Mouse (Mus musculus) embryonic fibroblast, embryonic 13.5 days (primary cell): ENCODE results near the gene Adprhl1.
A peak's percentile ranks its signal among the peaks of the same experiment; 100 is the strongest.

Source experiments
- CTCF ChIP-seq: IDR thresholded peaks from 2 replicates; pipeline ENCODE4 v1.5.1; 2011; ENCODE audit warnings: mild to moderate bottlenecking, control low read depth, low read length, moderate library complexity, borderline replicate concordance; ENCODE audit not compliant: insufficient read depth
- POLR2A ChIP-seq: IDR thresholded peaks from 2 replicates; pipeline ENCODE4 v1.6.1; 2011; ENCODE audit warnings: low read depth, mild to moderate bottlenecking, control low read depth, low read length, moderate library complexity

GRCm38 (mm10) chr8:13287692-13288623 is 34.0 kb upstream of the Adprhl1 start, which contains the start of the genes Dcun1d2 and Tmco3:
- TF ChIP-seq CTCF (no peak), POLR2A (peak; percentile 81)
